Mouse (Mus musculus): ENCODE measurements around the gene Gpr87. TPM values are rescaled to one million over a fixed set of nuclear protein-coding genes. Genes with fewer than 3 reads are reported as not detected.
"Not testable (repeated sequence)": the region's sequence is repeated elsewhere in the genome, so short reads cannot be mapped to it uniquely, and the experiment has no call there.

Gpr87 gene
- polyA plus RNA-seq, 1 experiment from 2014 or later = not detected

GRCm38 (mm10) chr3:59150624-59151023 is 44.3 kb downstream of the Gpr87 start:
- H3K27ac ChIP-seq (ENCODE audit: low read length) = no peak overlapping the region
- no peaks in the 10 kb centered on the region for H3K27me3 ChIP-seq (replicated peaks; ENCODE audit: insufficient read depth, low read length)
- ATAC-seq = no peak
- no peaks in the 10 kb centered on the region for H3K4me1 ChIP-seq (ENCODE audit: insufficient read depth, low read depth, low read length)
- H3K36me3 ChIP-seq (ENCODE audit: insufficient read depth, low read length) = no peaks in the 10 kb centered on the region
- H3K4me2 ChIP-seq (replicated peaks; ENCODE audit: low read depth, low read length) = no peak overlapping the region
- no peak overlapping the region for H3K9ac ChIP-seq (replicated peaks; ENCODE audit: low read depth)
- 94% methylated on average over 2 of the region's 2 CpGs for WGBS
- H3K9me3 ChIP-seq (ENCODE audit: low read length) = no peaks in the 10 kb centered on the region
- TF ChIP-seq CTCF (IDR thresholded peaks at IDR 0.05) (no peak), EP300 (IDR thresholded peaks at IDR 0.05) (no peak)
- no peak for DNase-seq (ENCODE audit: low spot score)
- no peak overlapping the region for H3K4me3 ChIP-seq (ENCODE audit: low read depth, low read length)

- no peaks in the 10 kb centered on the region for H3K4me1 ChIP-seq (ENCODE audit: insufficient read depth, low read depth, low read length)
- TF ChIP-seq CTCF (IDR thresholded peaks at IDR 0.05) (no peak), EP300 (IDR thresholded peaks at IDR 0.05) (no peak)
- DNase-seq (ENCODE audit: low spot score) = no peak
These were observed 45.3 kb downstream of the Gpr87 start for GRCm38 (mm10) chr3:59149646-59150045.

GRCm38 (mm10) chr3:59145194-59145593 is 49.7 kb downstream of the Gpr87 start:
- no peak overlapping the region for H3K9ac ChIP-seq (replicated peaks; ENCODE audit: low read depth)
- no peak for DNase-seq (ENCODE audit: low spot score)
- no peaks in the 10 kb centered on the region; the same call in 1 of the 2 replicates for H3K4me1 ChIP-seq (ENCODE audit: insufficient read depth, low read depth, low read length)
- TF ChIP-seq EP300 (IDR thresholded peaks at IDR 0.05) (no peak), CTCF (IDR thresholded peaks at IDR 0.05) (no peak)
- no peaks in the 10 kb centered on the region for H3K9me3 ChIP-seq (ENCODE audit: low read length)
- no peak overlapping the region for H3K4me2 ChIP-seq (replicated peaks; ENCODE audit: low read depth, low read length)
- no peak overlapping the region for H3K27ac ChIP-seq (ENCODE audit: low read length)
- 62% methylated on average over 5 of the region's 5 CpGs for WGBS
- no peaks in the 10 kb centered on the region for H3K36me3 ChIP-seq (ENCODE audit: insufficient read depth, low read length)
- no peaks in the 10 kb centered on the region for H3K27me3 ChIP-seq (replicated peaks; ENCODE audit: insufficient read depth, low read length)
- ATAC-seq = no peak
- no peak overlapping the region for H3K4me3 ChIP-seq (ENCODE audit: low read depth, low read length)

More at GRCm38 (mm10) chr3:59149646-59150045, 45.3 kb downstream of the Gpr87 start:
- Histone ChIP-seq H3K4me3 (ENCODE audit: low read depth, low read length) (no peak overlapping the region), H3K36me3 (ENCODE audit: insufficient read depth, low read length) (no peaks in the 10 kb centered on the region), H3K9ac (replicated peaks; ENCODE audit: low read depth) (no peak overlapping the region), H3K27me3 (replicated peaks; ENCODE audit: insufficient read depth, low read length) (no peaks in the 10 kb centered on the region), H3K9me3 (ENCODE audit: low read length) (no peaks in the 10 kb centered on the region), H3K4me2 (replicated peaks; ENCODE audit: low read depth, low read length) (no peak overlapping the region), H3K27ac (ENCODE audit: low read length) (no peak overlapping the region)
- ATAC-seq = no peak

GRCm38 (mm10) chr3:59141507-59142305 is 53.2 kb downstream of the Gpr87 start:
- WGBS = 26% methylated on average over 8 of the region's 8 CpGs
- H3K27me3 ChIP-seq (replicated peaks; ENCODE audit: insufficient read depth, low read length) = no peaks in the 10 kb centered on the region
- H3K9me3 ChIP-seq (ENCODE audit: low read length) = no peaks in the 10 kb centered on the region
- no peak overlapping the region for H3K4me3 ChIP-seq (ENCODE audit: low read depth, low read length)
- no peak overlapping the region for H3K27ac ChIP-seq (ENCODE audit: low read length)
- no peak overlapping the region for H3K9ac ChIP-seq (replicated peaks; ENCODE audit: low read depth)
- no peak overlapping the region for H3K4me2 ChIP-seq (replicated peaks; ENCODE audit: low read depth, low read length)
- ATAC-seq = no peak; the same call in 1 of the 2 replicates
- H3K4me1 ChIP-seq (ENCODE audit: insufficient read depth, low read depth, low read length) = no peaks in the 10 kb centered on the region; the same call in 1 of the 2 replicates
- peak; percentile 20 for DNase-seq (ENCODE audit: low spot score)
- H3K36me3 ChIP-seq (ENCODE audit: insufficient read depth, low read length) = no peaks in the 10 kb centered on the region
- no peak for TF ChIP-seq CTCF (IDR thresholded peaks at IDR 0.05)
- no peak for TF ChIP-seq EP300 (IDR thresholded peaks at IDR 0.05)

GRCm38 (mm10) chr3:59140941-59141340 is 54.0 kb downstream of the Gpr87 start:
- not testable (repeated sequence) for ATAC-seq; H3K4me3 ChIP-seq (ENCODE audit: low read depth, low read length); H3K4me1 ChIP-seq (ENCODE audit: insufficient read depth, low read depth, low read length); H3K27ac ChIP-seq (ENCODE audit: low read length); H3K9ac ChIP-seq (replicated peaks; ENCODE audit: low read depth); H3K9me3 ChIP-seq (ENCODE audit: low read length); H3K4me2 ChIP-seq (replicated peaks; ENCODE audit: low read depth, low read length); H3K36me3 ChIP-seq (ENCODE audit: insufficient read depth, low read length); DNase-seq (ENCODE audit: low spot score); H3K27me3 ChIP-seq (replicated peaks; ENCODE audit: insufficient read depth, low read length)
- 74% methylated on average over 4 of the region's 4 CpGs for WGBS

- no peaks in the 10 kb centered on the region for H3K9me3 ChIP-seq (ENCODE audit: low read length)
- DNase-seq (ENCODE audit: low spot score) (no peak), ATAC-seq (peak; percentile 28; the same call in 1 of the 2 replicates)
- no peak overlapping the region for H3K4me3 ChIP-seq (ENCODE audit: low read depth, low read length)
- TF ChIP-seq EP300 (IDR thresholded peaks at IDR 0.05) (no peak), CTCF (IDR thresholded peaks at IDR 0.05) (no peak)
- no peak overlapping the region for H3K27ac ChIP-seq (ENCODE audit: low read length)
- no peaks in the 10 kb centered on the region for H3K36me3 ChIP-seq (ENCODE audit: insufficient read depth, low read length)
- no peaks in the 10 kb centered on the region; the same call in 1 of the 2 replicates for H3K4me1 ChIP-seq (ENCODE audit: insufficient read depth, low read depth, low read length)
- no peak overlapping the region for H3K4me2 ChIP-seq (replicated peaks; ENCODE audit: low read depth, low read length)
- H3K9ac ChIP-seq (replicated peaks; ENCODE audit: low read depth) = no peak overlapping the region
- 57% methylated on average over 2 of the region's 2 CpGs for WGBS
- H3K27me3 ChIP-seq (replicated peaks; ENCODE audit: insufficient read depth, low read length) = no peaks in the 10 kb centered on the region
These were observed 54.8 kb downstream of the Gpr87 start for GRCm38 (mm10) chr3:59140115-59140514.

All from lung, postnatal 0 days (tissue).